10 mouse cellular contexts compared by ENCODE assay signal in genomic region chr9:120054545-120055277, GRCm38 (mm10). TPM values are rescaled to one million over a fixed set of nuclear protein-coding genes. Genes with fewer than 3 reads are reported as not detected.
DNase-seq lines count a peak whose midpoint lies in the region; ATAC-seq and TF ChIP-seq lines count a peak whose summit lies in the region.
"Had no signal": no experiment of that assay in that cellular context is flagged by ENCODE, and none has a peak within 500 bp of the region (broad histone marks: within the 10 kb centered on the region; RNA-seq: fewer than 3 reads in every experiment).

No protein-coding gene starts in this region.

- no peaks in the 10 kb centered on the region for H3K36me3 ChIP-seq in forebrain, embryonic 14.5 days (ENCODE audit: control insufficient read depth, insufficient read depth, low read length)

- H3K4me2 ChIP-seq in forebrain, embryonic 14.5 days (ENCODE audit: low read length), result no peak overlapping the region

- TF ChIP-seq CTCF in layer of hippocampus, adult 2 months (conservative IDR thresholded peaks at IDR 0.05), result no peak
- TF ChIP-seq CTCF in bone marrow, adult 2 months (IDR thresholded peaks at IDR 0.05; ENCODE audit: control insufficient read depth, insufficient read depth, low read length), result no peak

- H3K27ac ChIP-seq in layer of hippocampus, adult 2 months, result peak overlapping the region; percentile 52; the same call in 1 of the 2 replicates
- H3K27ac ChIP-seq in bone marrow, adult 2 months (ENCODE audit: control insufficient read depth, insufficient read depth, low read depth, low read length, poor library complexity), result peak overlapping the region; percentile 81
- H3K27ac ChIP-seq in forebrain, embryonic 14.5 days (ENCODE audit: low read depth, low read length), result no peak overlapping the region
- H3K27ac ChIP-seq: kidney, postnatal 0 days had no signal

- WGBS in bone marrow, adult 2 months, result 5% methylated on average over 8 of the region's 8 CpGs
- WGBS in forebrain, embryonic 14.5 days, result 47% methylated on average over 8 of the region's 8 CpGs

- H3K9ac ChIP-seq in forebrain, embryonic 14.5 days (ENCODE audit: low read length), result no peak overlapping the region

- no peaks in the 10 kb centered on the region for H3K27me3 ChIP-seq in forebrain, embryonic 14.5 days (replicated peaks; ENCODE audit: control insufficient read depth, insufficient read depth, low read length)

- H3K9me3 ChIP-seq in forebrain, embryonic 14.5 days (replicated peaks; ENCODE audit: control insufficient read depth, low read length), result no peaks in the 10 kb centered on the region

- no peak overlapping the region for H3K4me3 ChIP-seq in layer of hippocampus, adult 2 months
- H3K4me3 ChIP-seq in bone marrow, adult 2 months (replicated peaks; ENCODE audit: control insufficient read depth, low read depth, low read length), result no peak overlapping the region
- H3K4me3 ChIP-seq in forebrain, embryonic 14.5 days (ENCODE audit: low read depth, low read length), result no peak overlapping the region

- peaks cover 7% of the 10 kb centered on the region for H3K4me1 ChIP-seq in bone marrow, adult 2 months (ENCODE audit: control insufficient read depth, insufficient read depth, low read length)
- no peaks in the 10 kb centered on the region for H3K4me1 ChIP-seq in forebrain, embryonic 14.5 days (ENCODE audit: control insufficient read depth, insufficient read depth, low read length)

- ATAC-seq in forebrain, embryonic 14.5 days, result no peak
- peak; percentile 81 for ATAC-seq in megakaryocyte progenitor cell, adult 5-6 weeks (replicated peaks; ENCODE audit: poor library complexity)

- no peak for TF ChIP-seq POLR2A in bone marrow, adult 2 months (IDR thresholded peaks at IDR 0.05; ENCODE audit: borderline replicate concordance, control insufficient read depth, low read depth, low read length)

- DNase-seq in layer of hippocampus, adult 2 months (ENCODE audit: low spot score in 2 of 2), result no peak
- no peak for DNase-seq in layer of hippocampus, postnatal 25 days (ENCODE audit: extremely low spot score in 1 of 2, low spot score in 1 of 2)
- peak; percentile 8 for DNase-seq in forebrain, embryonic 14.5 days (ENCODE audit: low spot score)
- DNase-seq in ovary, postnatal 14 days (ENCODE audit: low spot score), result no peak
- no peak for DNase-seq in right cerebral cortex, adult 2 months (ENCODE audit: low spot score in 2 of 2)
- DNase-seq in urinary bladder, postnatal 10 days (ENCODE audit: low spot score), result no peak

RNA-seq across cellular contexts. Expression of gene Cx3cr1, which starts 15.0 kb away (rescaled TPM):
- total RNA-seq in layer of hippocampus, adult 2 months (2021), result 10 to 100 TPM; 30.8 to 31.7 TPM
- 10 to 100 TPM; 31.0 to 37.4 TPM for total RNA-seq in layer of hippocampus, postnatal 25 days (2021)
- 0.97 and 2.7 TPM in 2 replicates for polyA plus RNA-seq in bone marrow, adult 2 months (2011; ENCODE audit: insufficient read depth, insufficient read length, low replicate concordance, missing spikeins)
- polyA plus RNA-seq in forebrain, embryonic 14.5 days (2014; fragmentation: Nextera tagmentation; extraction: Ambion mirVana), result 2.5 and 3.9 TPM in 2 replicates
- 10.6 and 11.9 TPM in 2 replicates for total RNA-seq in megakaryocyte progenitor cell, adult 5-6 weeks (2015)
- 10.8 and 13.9 TPM in 2 replicates for total RNA-seq in megakaryocyte progenitor cell, adult 5-6 weeks (2017)

RNA-seq across cellular contexts. Expression of gene Xirp1, which starts 31.3 kb away (rescaled TPM):
- under 1 TPM; 0.10 to 0.23 TPM for total RNA-seq in layer of hippocampus, adult 2 months (2021)
- under 1 TPM; 0.07 to 0.19 TPM for total RNA-seq in layer of hippocampus, postnatal 25 days (2021)
- polyA plus RNA-seq in bone marrow, adult 2 months (2011; ENCODE audit: insufficient read depth, insufficient read length, low replicate concordance, missing spikeins), result not detected in 2 replicates
- polyA plus RNA-seq in forebrain, embryonic 14.5 days (2014; fragmentation: Nextera tagmentation; extraction: Ambion mirVana), result not detected in 2 replicates
- total RNA-seq in megakaryocyte progenitor cell, adult 5-6 weeks (2015), result not detected in 2 replicates
- not detected in 2 replicates for total RNA-seq in megakaryocyte progenitor cell, adult 5-6 weeks (2017)

RNA-seq across cellular contexts. Expression of gene Ccr8, which starts 37.2 kb away (rescaled TPM):
- total RNA-seq in layer of hippocampus, adult 2 months (2021), result not detected
- total RNA-seq in layer of hippocampus, postnatal 25 days (2021), result not detected
- polyA plus RNA-seq in bone marrow, adult 2 months (2011; ENCODE audit: insufficient read depth, insufficient read length, low replicate concordance, missing spikeins), result not detected in 2 replicates
- polyA plus RNA-seq in forebrain, embryonic 14.5 days (2014; fragmentation: Nextera tagmentation; extraction: Ambion mirVana), result not detected in 2 replicates
- not detected in 2 replicates for total RNA-seq in megakaryocyte progenitor cell, adult 5-6 weeks (2015)
- not detected in 2 replicates for total RNA-seq in megakaryocyte progenitor cell, adult 5-6 weeks (2017)
- polyA plus RNA-seq: kidney, postnatal 0 days; neural tube, embryonic 14.5 days had no signal

RNA-seq across cellular contexts. Expression of gene Slc25a38, which starts 55.5 kb away (rescaled TPM):
- total RNA-seq in layer of hippocampus, adult 2 months (2021), result 10 to 100 TPM; 26.1 to 26.4 TPM
- total RNA-seq in layer of hippocampus, postnatal 25 days (2021), result 10 to 100 TPM; 23.2 to 32.4 TPM
- 111 and 154 TPM in 2 replicates for polyA plus RNA-seq in bone marrow, adult 2 months (2011; ENCODE audit: insufficient read depth, insufficient read length, low replicate concordance, missing spikeins)
- 38.6 and 42.4 TPM in 2 replicates for polyA plus RNA-seq in forebrain, embryonic 14.5 days (2014; fragmentation: Nextera tagmentation; extraction: Ambion mirVana)
- total RNA-seq in megakaryocyte progenitor cell, adult 5-6 weeks (2015), result 15.8 and 17.1 TPM in 2 replicates
- 16.9 and 19.7 TPM in 2 replicates for total RNA-seq in megakaryocyte progenitor cell, adult 5-6 weeks (2017)
